Mouse (Mus musculus) urinary bladder, adult 18-20 months (tissue): ENCODE results near the gene Akap7.
"Not testable (repeated sequence)": the region's sequence is repeated elsewhere in the genome, so short reads cannot be mapped to it uniquely, and the experiment has no call there.

Source experiments
- DNase-seq, 2 experiments: peaks; one replicate each; pipeline ENCODE4 v3.0.0; 2022; ENCODE audit warnings: low spot score in 2 of 2, mixed read lengths in 2 of 2

The Akap7 gene

DNA sequence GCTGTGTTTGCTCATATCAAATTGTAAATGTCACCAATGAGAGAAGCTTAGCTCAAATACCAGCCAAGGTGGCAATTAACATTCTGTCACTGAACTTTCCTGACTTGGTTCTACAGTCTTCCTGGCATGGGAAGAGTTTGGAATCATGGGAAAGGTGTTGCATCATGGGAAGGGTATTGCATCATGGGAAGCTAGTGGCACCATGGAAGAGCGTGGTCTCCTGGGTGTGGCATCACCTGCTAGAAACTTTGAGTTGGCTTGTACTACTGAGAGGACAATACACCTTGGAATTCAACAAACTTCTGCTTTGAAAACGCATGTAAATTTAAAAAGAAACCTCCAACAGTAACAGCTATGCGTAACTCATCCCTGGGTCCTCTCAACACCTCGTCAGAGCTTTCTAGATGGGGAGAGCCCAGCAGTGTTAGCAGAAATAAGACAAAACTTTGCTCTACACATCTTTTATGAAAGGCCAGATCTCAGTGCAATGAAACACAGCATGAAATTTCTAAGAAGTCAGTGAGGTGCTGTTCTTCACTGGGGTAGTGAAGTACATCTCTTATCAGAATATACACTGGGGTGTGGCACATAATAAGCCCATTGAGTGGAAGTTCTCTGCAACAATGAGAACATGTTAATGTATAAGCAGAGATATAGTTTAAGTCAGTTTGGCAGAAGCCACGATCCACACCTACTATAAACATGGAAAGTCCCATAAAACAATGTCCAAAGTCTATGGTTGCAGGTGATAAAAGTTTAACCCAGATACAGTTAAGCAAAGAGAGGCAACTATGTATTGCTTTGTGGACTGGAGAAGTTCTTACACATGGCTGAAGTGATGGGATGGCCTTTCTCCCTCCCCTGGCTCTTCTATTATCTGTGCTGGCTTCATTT is 115.2 kb downstream of the Akap7 start:
- no peak for DNase-seq

DNA sequence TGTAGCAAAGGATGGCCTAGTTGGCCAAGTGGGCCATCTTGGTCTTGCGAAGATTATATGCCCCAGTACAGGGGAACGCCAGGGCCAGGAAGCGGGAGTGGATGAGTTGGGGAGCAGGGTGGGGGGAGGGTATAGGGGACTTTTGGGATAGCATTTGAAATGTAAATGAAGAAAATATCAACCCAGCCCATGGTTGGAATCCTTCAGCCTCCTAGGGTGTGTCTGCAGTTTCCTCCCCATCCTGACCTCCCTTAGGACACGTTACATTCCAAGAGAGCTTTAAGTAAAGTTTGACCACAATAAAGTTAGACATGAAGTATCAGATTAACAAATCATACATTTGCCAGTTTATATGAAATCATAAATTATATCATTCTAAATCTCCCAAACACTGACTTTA is 116.5 kb downstream of the Akap7 start:
- no peak for DNase-seq

DNA sequence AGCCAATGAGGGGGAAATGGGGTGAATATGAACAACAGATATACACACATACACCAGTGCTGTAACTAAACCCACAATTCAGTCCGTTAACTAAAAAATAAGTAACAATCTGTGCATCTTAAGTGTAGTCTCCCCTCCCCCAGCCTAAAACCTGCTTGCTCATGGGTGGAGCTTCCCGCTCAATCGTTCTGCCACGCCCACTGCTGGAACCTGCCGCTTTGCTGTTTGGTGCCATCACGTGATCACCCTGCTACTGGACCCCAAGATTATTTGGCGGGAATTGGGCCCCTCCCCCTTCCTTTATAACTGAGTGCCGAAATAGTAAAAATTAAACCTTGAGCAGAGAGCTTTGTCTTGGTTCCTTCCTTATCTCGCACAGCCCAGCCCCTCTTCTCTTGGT is 121.4 kb downstream of the Akap7 start:
- not testable (repeated sequence) for DNase-seq

DNA sequence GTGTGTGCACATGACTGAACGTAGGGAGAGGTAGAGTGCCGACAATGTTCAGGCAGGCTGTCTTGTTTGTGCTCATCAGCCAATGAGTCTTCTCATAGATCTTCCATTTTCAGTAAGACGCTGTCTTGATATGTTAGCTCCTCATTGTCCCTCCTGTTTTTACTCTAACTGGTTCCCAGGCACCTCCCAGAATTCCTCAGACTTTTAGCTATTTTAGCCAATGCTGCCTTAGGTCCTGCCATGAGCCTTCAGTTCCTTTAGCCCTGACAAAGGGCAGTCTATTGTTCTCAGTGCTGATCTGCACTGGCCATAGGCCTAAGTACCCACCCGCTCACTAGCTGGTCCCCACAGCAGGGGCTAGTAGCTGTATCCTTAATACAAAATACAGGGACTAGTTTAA is 122.0 kb downstream of the Akap7 start:
- DNase-seq, result no peak

DNA sequence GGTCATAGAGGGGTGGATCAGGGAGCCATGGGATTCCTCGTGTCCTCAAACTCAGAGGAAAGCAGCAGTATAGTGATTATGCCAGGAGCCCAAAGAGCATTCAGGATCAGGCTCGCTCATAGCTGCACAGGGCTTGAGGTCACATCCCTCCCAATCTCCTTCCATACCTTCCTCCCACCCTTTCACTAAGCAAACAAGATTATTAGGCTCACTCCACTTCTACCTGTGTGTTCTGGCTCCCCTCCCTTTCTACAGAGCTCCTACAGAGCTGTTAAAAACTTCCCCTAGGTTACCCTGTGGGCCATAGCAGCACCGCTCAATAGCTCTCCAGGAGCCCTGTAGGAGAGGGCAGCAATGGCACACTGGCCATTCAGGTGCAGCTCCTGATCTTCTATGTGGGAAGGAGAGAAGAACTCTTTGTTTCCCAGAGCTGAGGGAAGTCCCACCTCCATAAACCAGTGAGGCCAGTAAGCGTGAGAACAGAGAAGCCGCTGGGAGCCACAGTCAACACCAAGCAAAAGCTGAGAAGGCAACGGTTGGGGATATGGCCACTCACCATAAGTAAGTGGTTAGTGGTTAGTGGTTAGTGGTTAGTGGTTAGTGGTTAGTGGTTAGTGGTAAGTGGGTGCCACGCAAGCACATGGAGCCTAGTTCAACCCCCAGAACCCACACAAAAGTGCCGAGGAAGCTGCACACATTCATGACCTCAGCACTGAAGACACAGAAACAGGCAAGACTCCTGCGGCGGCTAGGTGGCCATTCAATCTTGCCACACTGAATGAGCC is 122.7 kb downstream of the Akap7 start:
- no peak for DNase-seq

DNA sequence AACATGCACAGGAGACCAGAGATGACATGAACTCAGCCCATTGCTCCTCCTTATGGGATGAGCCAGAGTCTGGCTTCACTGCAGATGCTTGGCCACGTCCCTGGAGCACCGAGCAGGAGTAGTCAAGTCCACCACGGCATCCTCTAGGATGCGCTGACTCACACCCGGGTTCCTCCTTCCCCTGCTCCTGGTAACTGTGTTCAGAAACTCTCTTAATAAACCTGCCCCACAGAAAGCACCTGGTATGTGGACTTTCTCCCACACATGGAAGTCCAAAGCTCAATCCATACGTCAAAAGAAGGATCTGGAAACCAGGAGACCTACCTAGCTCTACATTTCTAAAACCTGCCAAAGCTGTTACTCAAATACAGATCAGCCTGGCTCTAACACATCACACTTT is 124.4 kb downstream of the Akap7 start:
- DNase-seq, result no peak

DNA sequence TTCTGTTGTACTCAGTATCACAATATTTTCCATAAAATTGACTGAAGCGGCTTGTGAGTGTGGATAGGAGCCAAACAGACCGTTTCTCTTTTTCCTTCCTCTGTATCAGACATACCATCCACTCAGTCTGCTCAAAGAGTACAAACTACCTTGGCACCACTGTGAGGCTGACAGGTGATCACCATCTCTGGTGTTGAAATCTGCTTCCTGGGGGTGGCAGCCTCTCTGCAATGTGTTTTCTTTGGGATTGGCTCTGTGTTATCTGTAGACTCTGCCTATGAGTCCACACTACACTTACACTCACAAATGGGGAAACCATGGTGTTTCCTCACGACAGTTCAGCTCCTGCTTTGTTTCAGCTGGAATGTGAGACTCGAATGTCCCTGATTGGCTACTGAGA is 128.6 kb downstream of the Akap7 start:
- no peak for DNase-seq

DNA sequence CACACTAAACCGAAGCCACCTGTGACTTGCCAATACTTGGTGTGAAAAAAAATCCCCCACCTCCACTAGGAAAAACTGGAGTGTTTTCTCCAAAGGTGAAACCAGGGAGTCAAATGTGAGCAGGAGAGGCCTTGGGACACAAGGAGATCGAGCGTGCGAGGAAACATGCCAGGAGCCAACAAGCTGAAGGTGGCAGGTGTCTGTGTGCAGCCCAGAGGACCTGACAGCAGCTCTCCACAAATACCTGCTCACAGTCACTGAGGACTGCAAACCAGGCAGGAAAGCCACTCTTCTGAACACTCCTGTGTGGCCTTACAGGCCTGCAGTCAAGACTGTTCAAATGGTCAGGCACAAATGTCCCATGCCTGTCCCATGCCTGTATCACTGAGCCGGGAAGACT is 130.4 kb downstream of the Akap7 start:
- no peak for DNase-seq

DNA sequence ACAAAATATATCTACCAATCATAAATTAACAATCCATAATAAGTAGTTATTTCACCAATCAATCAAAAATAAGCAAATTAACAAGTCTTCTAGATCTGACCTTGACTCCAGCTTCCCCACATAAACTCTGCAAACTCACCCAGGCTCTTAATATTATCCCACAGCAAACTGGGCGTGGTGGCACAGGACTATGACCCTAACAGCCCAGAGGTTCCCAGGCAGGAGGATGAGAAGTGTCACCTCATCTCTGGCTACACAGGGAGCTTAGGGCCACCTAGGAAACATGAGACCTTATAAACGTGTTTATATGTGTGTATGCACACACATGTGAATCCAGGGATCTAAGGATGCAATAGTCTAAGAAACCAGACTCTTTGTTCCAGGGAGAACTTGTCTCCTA is 132.8 kb downstream of the Akap7 start:
- DNase-seq, result no peak

DNA sequence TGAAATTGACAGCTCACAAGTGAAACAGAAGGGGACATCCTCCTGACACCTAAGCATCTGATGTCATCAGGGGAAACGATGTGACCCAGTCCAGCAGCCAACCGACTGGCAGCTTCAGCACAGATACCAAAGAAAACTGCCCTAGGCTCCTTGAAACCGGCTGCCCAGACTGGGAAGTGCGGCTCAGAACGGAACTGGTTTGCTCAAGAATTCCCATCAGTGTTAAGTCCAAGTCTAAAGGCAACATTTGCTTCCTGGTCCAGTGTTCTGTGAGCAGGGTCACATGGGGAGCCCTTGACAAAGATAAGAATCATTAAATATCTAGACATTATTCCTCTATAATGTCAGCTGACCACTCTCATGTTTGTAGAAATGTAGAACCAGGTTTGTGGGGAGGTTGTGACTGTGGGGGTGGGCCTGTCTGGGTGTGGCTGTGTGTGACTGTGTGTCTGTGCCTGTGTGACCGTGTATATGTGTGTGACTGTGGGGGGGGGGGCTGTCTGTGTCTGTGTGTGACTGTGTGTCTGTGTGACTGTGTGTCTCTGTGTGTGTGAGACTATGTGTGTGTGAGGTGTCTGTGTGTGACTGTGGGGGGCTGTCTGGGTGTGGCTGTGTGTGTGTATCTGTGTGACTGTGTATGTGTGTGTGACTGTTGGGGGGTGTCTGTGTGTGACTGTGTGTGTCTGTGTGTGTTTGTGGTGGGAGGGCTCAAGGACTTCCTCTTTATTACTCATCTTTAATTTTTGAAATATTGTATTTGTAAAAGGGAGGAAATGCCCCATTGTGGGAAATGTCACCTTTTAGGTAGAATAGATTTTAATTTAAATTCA is 140.1 kb downstream of the Akap7 start:
- DNase-seq, result no peak

DNA sequence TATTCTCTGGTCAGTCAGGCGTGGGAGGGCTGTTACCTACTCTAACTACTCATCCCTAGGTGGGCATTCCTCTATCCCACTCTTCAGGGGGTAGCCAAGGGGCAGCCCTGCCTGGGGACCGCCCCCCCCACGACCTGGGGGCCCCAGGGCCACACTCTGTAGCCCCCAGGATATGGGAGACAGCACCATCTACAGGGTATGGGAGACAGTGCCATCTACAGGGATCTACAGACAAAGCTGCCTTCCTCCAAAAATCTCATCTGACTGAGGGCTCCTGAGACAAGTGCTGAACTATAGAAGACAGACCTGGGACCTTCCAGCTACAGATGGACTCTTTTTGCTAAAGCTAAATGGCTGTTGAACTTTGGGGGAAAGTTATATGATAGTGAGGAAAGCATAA is 144.2 kb downstream of the Akap7 start:
- DNase-seq, result not testable (repeated sequence)

DNA sequence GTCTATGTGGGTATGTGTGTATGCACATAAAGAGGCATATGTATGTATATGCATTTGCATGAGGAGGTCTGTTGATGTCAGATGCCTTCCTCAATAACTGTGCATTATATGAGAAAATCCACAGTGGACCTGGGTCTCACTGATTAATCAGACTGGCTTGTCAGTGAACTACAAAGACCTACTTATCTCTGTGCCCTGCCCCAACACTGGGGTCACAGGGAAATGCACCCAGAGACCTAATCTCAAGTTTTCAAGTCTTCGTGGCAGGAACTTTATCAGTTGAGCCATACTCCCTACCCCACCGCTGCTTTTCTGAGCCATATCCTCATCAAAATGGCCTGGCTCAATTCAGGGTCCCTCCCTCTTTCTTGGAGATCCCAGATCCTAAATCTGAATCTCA is 146.0 kb downstream of the Akap7 start:
- DNase-seq, result no peak

DNA sequence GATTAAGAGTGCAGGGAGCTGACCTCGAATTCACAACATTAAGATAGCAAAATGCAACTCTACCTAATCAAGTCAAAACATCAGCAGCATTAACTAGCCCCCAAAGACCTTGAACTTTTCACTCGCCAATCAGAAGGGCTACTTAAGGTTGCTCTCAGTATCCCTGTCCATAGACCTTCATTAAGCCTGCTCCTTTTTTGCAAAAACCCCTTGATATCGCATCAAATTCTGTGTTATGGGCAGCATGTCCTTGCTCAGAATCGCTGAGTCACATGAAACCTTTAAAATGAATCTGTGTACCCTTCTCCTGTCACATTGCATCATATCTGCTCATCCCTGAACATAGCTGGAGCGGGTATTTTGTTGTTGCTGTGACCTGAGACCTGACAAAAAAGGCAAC is 149.0 kb downstream of the Akap7 start:
- DNase-seq, result no peak

DNA sequence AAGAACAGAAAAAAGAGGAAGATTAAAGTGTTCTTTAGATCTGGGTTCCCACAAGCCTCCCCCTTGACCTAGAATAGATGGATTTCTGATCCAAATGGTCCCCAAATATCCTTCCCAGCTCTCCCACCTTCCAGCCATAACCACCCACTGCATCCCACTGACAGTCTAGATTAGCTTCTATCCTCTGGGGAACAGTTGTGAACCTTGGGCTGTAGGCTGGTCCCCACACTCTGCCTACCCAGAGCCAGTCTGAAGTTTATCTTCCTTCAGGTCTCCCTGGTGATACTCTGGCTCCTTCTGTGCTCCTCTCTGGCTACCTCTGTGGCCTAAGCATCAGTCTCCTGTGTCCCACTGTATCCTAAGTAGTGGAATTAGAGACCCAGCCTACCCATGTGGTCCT is 150.3 kb downstream of the Akap7 start:
- DNase-seq, result no peak

DNA sequence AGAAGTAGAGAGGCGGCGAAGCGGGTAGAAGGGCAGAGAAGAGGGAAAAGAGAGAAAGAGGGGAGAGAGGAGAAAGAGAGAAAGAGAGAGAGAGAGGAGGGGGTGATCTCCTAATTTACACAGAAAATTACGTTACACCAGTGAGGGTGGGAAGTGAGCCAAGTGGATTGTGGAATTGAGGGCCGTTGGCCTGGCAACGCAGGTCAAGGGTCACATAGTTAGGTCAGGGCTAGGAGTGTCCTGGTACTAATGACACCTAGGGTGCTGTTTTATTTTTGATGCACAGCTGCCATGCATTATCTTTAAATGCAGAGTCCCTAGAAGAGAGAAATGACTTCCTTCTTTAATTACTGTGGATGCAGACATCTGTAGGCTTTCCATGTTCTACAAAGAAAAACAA is 153.4 kb downstream of the Akap7 start:
- no peak for DNase-seq

DNA sequence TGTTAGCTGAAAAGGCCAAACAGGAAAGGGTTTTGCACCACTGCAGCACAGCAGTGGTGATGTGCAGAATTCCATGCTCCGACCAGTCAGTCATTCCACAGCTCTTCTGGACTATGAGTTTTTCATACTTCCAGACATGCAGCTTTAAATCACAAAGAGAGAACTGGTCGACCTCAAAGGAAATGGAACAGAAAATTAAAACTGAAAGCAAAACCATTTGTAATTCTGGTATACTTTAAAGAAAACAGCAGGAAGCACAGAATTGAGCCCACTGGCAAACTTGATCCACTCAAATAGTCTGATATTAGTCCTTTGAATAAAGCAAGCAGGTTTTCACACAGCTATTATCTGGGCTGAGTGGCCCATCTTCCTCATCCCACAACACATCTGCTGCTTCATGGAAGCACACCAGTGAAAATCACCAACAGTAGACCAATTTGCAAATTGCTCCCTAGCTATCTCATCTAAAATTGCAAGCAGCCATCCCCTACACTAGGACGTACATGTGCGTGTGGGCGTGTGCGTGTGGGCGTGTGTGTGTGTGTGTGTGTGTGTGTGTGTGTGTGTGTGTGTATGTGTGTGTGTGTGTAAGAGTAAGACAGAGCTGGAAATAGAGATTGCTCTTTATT is 156.4 kb downstream of the Akap7 start:
- DNase-seq, result no peak

DNA sequence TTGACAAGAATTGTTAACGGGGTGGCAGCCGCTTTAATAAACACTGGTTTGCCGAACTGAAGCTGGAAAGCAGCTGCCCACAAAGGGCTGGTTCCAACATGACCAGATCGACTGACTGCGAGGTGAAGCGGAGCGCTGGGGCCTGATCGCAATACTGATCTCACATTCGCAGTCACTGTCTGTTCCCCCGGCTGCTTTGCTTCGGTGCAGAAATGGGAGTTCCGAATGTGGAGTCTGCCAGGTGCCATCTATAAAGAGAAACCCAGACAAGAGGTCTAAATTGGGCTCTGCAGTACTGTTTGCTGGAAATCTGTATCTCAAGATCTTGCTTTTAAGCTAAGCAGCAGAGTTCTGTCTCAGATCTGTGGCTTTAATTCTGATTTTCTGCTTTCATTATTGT is 161.8 kb downstream of the Akap7 start:
- DNase-seq, result no peak

DNA sequence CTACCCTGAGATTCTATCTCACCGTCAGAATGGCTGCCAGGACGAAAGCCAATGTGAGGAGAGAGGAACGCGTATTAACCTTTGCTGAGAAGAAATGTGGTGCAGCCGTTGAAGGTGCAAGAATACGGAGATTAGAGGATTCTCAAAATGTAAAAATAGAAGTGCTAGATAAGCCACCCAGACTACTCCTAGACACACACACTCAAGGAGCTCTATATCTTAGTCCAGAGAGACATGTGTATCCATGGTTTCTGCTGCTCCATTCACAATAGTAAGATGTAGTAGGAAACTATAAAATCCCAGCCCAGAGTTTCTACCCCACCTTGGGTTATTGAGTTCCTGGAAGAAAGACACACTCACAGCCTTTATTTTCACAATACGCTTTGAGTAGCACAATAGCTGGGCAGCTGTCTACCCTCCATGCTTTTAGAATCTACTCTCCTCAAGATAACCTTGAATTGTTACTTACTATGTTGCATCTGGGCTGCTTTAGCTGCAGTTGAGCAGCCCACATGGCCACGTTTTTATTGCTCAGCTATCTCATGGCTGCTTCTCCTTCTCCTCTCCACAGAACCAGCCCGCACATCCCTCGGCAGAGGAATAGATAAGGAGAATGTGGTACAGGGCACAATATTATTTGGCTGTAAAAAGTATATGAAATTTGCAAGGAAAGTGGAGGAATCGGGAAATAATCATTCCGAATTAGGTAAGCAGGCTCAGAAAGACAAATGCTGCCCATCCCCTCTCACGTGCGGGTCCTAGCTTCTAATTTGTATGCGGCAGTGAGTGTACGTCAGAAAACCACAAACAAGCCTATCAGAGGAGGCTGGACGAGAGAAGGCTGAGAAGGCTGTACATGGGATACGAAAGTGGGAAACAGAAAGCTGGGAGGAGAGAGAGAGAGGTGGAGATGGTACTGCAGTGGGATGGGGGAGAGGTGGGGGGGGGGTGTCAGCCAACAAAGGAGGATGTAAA is 162.6 kb downstream of the Akap7 start:
- DNase-seq, result no peak

DNA sequence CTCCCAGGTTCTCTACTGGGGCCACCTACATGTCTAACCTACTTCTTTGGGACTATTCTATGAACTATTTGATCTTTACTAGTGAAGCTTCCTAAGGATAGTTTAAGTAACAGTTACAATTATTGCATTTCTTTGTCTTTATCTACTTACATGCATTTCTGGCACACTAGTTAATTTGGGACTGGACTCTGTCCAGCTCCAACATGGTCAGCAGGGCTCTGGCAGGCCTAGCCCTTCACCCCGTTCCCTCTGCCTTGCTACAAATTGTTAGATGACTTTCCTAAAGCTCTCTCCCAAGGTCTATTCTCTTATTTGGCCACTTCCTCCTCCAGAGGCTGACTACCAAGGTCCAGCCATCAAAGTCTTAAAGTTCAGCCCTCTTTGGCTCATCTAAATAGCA is 165.9 kb downstream of the Akap7 start:
- DNase-seq, result no peak

DNA sequence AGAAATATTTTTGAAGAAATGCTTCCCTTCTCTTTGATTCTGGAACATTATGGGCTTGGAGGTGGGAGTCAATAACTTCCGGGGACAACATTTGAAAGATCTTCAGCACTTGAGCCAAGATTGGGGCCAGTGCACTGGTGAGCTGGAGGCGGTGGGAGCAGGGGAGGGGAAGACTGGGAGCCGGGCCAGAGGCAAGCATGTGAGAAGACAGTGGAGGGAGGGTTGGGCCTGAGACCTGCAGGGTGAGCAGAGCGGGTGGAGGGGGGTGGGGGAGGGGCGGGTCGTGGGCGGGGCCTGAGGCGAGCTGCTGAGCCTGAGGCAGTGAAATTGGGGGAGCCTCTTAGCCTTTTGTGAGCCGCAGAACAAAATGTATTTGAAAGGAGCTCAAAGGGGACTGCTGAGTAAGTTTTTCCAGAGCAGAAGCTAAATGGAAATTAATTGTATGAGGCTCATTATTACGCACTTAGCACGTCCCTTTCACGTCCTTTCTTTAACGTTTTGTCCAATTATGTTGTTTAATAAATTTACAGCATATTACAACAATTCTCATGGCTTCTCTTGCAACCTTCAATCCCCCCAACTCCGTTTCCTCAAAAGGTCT is 167.4 kb downstream of the Akap7 start:
- DNase-seq, result no peak
